Mouse (Mus musculus) embryonic facial prominence, embryonic 15.5 days (tissue): ENCODE results near the gene Glipr1l2. TPM values are rescaled to one million over a fixed set of nuclear protein-coding genes. Genes with fewer than 3 reads are reported as not detected.
"Not testable (repeated sequence)": the region's sequence is repeated elsewhere in the genome, so short reads cannot be mapped to it uniquely, and the experiment has no call there.

Source experiments
- ATAC-seq: fragments of 200-750 bp; cut with Nextera tagmentation; 2 replicates; pipeline ENCODE4 v1.8.0; 2017; ENCODE audit warnings: low read depth, moderate TSS enrichment; ENCODE audit not compliant: insufficient number of reproducible peaks, low FRiP score, low TSS enrichment
- H3K27ac ChIP-seq: fragments of 300-500 bp; sonication (generic); replicated peaks from 2 replicates; pipeline ENCODE4 v1.5.1; 2015; ENCODE audit warnings: mild to moderate bottlenecking, inconsistent platforms
- H3K27me3 ChIP-seq: fragments of 300-500 bp; sonication (generic); 2 replicates; pipeline ENCODE4 v1.6.1; 2015; ENCODE audit warnings: inconsistent platforms
- H3K36me3 ChIP-seq: fragments of 300-500 bp; sonication (generic); 2 replicates; pipeline ENCODE4 v1.6.1; 2015; ENCODE audit warnings: mild to moderate bottlenecking, inconsistent platforms
- H3K4me1 ChIP-seq: fragments of 300-500 bp; sonication (generic); 2 replicates; pipeline ENCODE4 v1.6.1; 2015; ENCODE audit warnings: inconsistent platforms
- H3K4me2 ChIP-seq: fragments of 300-500 bp; sonication (generic); replicated peaks from 2 replicates; pipeline ENCODE4 v1.6.1; 2015; ENCODE audit warnings: mild to moderate bottlenecking, inconsistent platforms
- H3K4me3 ChIP-seq: fragments of 300-500 bp; sonication (generic); replicated peaks from 2 replicates; pipeline ENCODE4 v1.5.1; 2015; ENCODE audit warnings: mild to moderate bottlenecking, inconsistent platforms
- H3K9ac ChIP-seq: fragments of 300-500 bp; sonication (generic); 2 replicates; pipeline ENCODE4 v1.6.1; 2015; ENCODE audit warnings: inconsistent platforms
- H3K9me3 ChIP-seq: fragments of 300-500 bp; sonication (generic); replicated peaks from 2 replicates; pipeline ENCODE4 v1.6.1; 2016; ENCODE audit warnings: inconsistent platforms
- WGBS: fragments of 180-500 bp; shearing (Covaris S2); methylation state at CpG from one replicate; pipeline ENCODE4 v1.1.7; 2015; 5-methylcytosine and 5-hydroxymethylcytosine counted together
- polyA plus RNA-seq: library from polyadenylated mRNA; unstranded; fragments of >200 nt; fragmentation: Nextera tagmentation; extraction: Ambion mirVana; gene quantifications from 2 replicates; pipeline ENCODE4 v1.2.1, GENCODE M21; 2015

The Glipr1l2 gene
- polyA plus RNA-seq: not detected in 2 replicates

DNA sequence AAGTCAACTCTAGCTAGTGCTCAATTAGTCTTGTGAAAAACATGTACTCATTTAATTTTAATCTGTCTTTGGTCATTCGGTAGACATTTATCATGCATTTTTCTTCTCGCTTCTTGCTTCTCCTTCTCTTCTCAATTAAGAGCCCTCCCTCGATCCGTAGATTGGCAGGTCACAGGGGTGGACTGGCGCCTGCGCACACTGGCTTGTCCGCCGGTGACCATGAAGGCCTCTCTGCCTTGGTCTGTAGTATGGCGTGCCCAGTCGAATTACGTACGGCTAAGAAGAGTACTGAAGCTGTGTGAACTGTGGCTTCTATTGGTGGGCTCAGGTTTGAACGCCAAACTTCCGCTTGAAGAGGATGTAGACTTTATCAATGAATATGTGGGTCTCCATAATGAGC is at the start of gene Glipr1l2:
Gene Glipr1l2, plus strand, starts transcription at position 198 of the 400 bp plus-strand sequence.
- 93% methylated on average over 14 of the region's 14 CpGs for WGBS
- H3K27me3 ChIP-seq: no peaks in the 10 kb centered on the region
- H3K9me3 ChIP-seq: no peaks in the 10 kb centered on the region

DNA sequence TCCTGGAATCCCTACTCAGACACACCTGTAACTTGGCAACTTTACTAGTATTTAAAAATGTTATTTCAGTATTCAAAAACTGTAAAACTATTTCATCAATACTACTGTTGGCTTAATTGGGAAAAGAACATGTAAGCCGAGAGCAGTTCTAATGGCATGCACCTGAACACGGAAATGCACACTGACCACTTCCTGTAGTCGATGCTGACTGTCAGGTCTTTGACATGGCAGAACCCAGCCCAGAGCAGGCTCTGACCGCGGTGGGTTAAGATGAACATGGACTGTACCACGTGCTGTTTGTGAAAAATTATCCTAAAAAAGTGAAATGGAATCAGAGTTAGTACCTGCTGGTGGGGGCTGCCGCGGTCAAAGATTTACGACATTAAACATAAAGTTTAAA is 39.6 kb upstream of the Glipr1l2 start:
- H3K27ac ChIP-seq, H3K27me3 ChIP-seq, H3K4me2 ChIP-seq, H3K4me1 ChIP-seq, ATAC-seq, H3K4me3 ChIP-seq, H3K9ac ChIP-seq, H3K9me3 ChIP-seq, H3K36me3 ChIP-seq: not testable (repeated sequence)
- WGBS: 71% methylated on average over 9 of the region's 9 CpGs

More for the DNA sequence above, at the start of gene Glipr1l2:
- no peak within 1 kb of the TSS for H3K4me2 ChIP-seq
- H3K36me3 ChIP-seq: no peaks in the 10 kb centered on the region
- no peaks in the 10 kb centered on the region for H3K4me1 ChIP-seq
- H3K27ac ChIP-seq: no peak within 1 kb of the TSS
- no peak for ATAC-seq
- H3K9ac ChIP-seq: no peak within 1 kb of the TSS
- no peak within 1 kb of the TSS for H3K4me3 ChIP-seq

DNA sequence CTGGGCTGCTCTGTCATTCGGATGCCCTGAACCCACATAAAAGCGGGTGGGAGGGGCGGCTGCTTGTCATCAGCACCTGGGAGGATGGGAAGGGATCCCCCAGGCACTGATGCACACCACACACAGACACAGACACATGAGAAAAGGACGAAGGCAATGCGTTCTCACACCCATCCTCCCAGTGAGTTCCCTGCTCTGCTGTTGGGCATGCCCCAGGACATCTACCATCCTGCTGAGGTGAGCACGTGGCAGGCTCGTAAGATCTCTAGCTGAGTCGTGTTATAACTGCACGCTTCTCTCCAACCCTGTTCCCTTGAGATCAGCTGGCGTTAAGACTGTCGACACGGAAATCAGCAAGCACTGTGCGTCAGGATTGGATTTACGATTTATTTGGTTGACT is 38.9 kb upstream of the Glipr1l2 start:
- not testable (repeated sequence) for H3K27ac ChIP-seq, H3K4me2 ChIP-seq, H3K4me3 ChIP-seq, H3K4me1 ChIP-seq, ATAC-seq, H3K36me3 ChIP-seq, H3K9me3 ChIP-seq, H3K27me3 ChIP-seq, H3K9ac ChIP-seq
- 36% methylated on average over 14 of the region's 14 CpGs for WGBS

DNA sequence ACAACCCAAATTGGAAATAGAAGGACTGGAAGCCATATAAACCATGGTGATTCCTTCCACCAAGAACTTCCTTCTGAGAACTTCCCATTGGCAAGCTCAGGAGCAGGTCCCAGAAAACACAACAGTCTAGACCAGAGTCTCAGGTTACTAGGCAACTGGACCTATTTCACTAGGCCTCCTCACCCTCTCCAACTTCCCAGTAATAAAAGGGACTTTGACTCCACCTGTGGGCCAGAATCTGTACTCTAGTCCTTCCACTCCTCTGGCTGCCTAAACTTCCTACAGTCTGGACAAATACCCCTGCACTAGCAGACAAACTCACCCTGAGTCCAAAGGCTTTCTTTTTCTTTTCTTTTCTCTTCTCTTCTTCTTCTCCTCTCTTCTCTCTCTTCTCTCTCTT is 31.9 kb upstream of the Glipr1l2 start:
- Histone ChIP-seq H3K9ac (no peak overlapping the region), H3K27ac (no peak overlapping the region), H3K4me3 (no peak overlapping the region), H3K27me3 (no peaks in the 10 kb centered on the region), H3K9me3 (no peaks in the 10 kb centered on the region), H3K4me2 (no peak overlapping the region), H3K4me1 (no peaks in the 10 kb centered on the region), H3K36me3 (no peaks in the 10 kb centered on the region)
- ATAC-seq: no peak

DNA sequence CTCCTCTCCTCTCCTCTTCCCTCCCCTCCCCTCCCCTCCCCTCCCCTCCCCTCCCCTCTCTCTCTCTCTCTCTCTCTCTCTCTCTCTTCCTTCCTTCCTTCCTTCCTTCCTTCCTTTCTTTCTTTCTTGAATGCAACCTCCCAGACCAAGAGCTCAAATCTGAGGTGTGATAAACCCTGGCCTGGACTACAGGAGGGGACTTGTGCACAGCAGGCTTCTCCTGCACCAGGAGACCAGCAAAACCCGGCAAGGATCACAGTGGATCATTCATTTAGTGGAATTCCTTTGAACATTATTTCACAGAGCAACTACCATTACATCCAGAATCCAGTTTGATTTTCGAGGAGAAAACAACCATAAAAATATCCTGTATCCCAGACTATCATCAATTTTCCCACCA is 31.2 kb upstream of the Glipr1l2 start:
- H3K4me1 ChIP-seq, H3K9me3 ChIP-seq, ATAC-seq, H3K4me2 ChIP-seq, H3K4me3 ChIP-seq, H3K9ac ChIP-seq, H3K27ac ChIP-seq, H3K36me3 ChIP-seq, H3K27me3 ChIP-seq: not testable (repeated sequence)
- 61% methylated on average over 2 of the region's 2 CpGs for WGBS

DNA sequence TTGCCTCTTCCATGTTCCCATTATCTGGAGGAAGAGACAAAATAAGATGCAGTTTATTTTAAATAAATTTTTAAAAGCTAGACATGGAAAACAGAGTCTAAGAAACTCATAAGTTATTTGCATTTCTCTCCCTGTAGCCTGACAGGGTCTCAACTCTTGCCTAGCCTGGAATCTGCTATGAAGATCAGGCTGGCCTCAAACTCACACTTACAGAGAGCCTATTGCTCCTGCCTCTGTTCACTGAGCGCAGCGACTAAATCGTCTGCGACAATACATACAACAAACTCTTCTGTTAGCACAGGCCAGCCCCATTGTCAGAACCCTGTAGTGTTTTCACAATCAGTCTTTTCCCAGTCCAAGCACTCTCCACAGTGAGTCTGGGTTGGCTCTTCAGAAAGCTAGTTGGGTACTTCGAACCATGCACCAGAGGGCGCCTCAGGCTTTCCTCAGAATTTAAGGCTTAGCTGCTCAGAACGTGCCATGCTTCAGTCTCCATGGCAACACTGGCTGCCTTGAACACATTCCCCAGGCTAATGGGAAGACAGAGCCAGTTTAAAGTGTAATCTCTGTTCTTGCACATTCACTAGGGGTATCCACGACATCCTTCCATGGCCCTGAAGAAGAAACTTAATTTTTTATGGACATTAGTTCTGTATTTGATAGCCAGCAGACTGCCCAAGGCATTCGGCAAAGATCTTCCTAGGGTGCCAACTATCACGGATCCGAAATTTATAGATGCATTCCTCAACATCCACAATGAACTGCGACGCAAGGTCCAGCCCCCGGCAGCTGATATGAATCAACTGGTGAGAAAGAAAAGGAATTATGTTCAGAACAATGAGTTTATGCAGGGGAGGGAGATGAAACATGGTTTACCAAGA is 23.2 kb upstream of the Glipr1l2 start, which contains the start of gene Glipr1l1:
Gene Glipr1l1, plus strand, starts transcription at position 488 of the 881 bp plus-strand sequence.
- Histone ChIP-seq H3K4me1 (no peaks in the 10 kb centered on the region), H3K9me3 (no peaks in the 10 kb centered on the region), H3K4me3 (no peak within 1 kb of the TSS), H3K36me3 (no peaks in the 10 kb centered on the region), H3K9ac (no peak within 1 kb of the TSS), H3K4me2 (no peak within 1 kb of the TSS), H3K27ac (no peak within 1 kb of the TSS), H3K27me3 (no peaks in the 10 kb centered on the region)
- ATAC-seq: no peak
- WGBS: 50% methylated on average over 14 of the region's 14 CpGs

DNA sequence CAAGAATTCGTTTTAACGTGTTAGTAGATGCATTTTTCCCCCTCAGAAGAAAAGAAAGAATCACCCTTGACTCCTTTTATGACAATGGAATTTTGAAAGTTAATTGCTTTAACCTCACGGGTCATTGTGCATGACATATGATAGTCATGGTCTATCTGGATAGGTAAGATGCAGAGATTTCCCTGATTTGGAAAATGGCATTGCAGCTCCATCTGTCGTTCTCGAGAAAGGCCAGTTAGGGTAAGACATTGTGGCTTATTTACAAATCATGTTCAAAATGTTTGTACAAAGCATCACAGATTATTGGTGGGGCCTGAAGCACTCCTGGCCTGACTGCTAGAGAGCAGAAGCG is 22.6 kb upstream of the Glipr1l2 start:
- not testable (repeated sequence) for H3K9me3 ChIP-seq, H3K36me3 ChIP-seq, H3K27ac ChIP-seq, H3K4me1 ChIP-seq, H3K27me3 ChIP-seq, H3K9ac ChIP-seq, H3K4me3 ChIP-seq, ATAC-seq, H3K4me2 ChIP-seq
- 78% methylated on average over 6 of the region's 6 CpGs for WGBS

DNA sequence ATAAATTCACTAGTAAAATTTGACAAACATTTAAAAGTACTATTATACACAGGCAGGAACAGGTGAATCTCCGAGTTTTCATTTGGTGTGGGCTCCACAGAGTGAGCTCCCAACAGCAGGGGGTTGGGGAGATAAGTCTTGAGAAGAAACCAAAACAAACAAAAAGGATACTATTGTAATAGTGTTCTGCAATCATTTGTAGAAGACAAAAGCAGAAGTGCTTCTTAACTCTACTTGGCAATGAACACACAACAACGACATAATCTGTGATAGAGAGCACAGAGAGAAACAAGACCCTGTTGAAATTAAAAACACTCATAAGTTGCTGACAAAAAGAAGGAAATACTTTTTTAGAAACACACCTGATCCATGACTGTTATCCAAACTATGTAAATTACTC is 3.1 kb upstream of the Glipr1l2 start:
- no peaks in the 10 kb centered on the region for H3K36me3 ChIP-seq
- no peaks in the 10 kb centered on the region for H3K27me3 ChIP-seq
- no peak overlapping the region for H3K27ac ChIP-seq
- no peak for ATAC-seq
- no peaks in the 10 kb centered on the region for H3K9me3 ChIP-seq
- H3K4me3 ChIP-seq: no peak overlapping the region
- H3K4me2 ChIP-seq: no peak overlapping the region
- WGBS: 39% methylated on average over 2 of the region's 2 CpGs
- no peak overlapping the region for H3K9ac ChIP-seq
- H3K4me1 ChIP-seq: no peaks in the 10 kb centered on the region

DNA sequence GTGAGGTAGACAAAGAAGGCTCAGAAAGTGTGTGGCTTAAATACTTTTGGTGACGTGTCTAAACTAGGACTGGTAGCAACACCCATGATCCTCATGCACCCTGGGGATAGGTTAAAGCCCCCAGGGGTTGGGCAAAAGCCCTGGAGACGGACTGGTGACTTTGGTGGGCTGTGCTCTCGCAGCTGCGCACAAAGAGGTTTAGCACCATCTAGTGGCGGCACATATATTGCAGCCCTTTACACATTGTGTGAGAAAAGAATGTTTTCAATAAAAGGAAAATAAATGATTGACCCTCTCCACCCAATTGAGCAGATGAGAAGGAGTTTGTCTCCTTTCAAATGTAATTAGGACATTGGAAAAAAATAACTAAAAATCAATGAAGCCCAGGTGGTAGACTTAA is 22.6 kb downstream of the Glipr1l2 start:
- 3% methylated on average over 5 of the region's 5 CpGs for WGBS
- not testable (repeated sequence) for H3K27ac ChIP-seq, H3K4me3 ChIP-seq, H3K9me3 ChIP-seq, H3K4me2 ChIP-seq, H3K4me1 ChIP-seq, ATAC-seq, H3K27me3 ChIP-seq, H3K36me3 ChIP-seq, H3K9ac ChIP-seq

DNA sequence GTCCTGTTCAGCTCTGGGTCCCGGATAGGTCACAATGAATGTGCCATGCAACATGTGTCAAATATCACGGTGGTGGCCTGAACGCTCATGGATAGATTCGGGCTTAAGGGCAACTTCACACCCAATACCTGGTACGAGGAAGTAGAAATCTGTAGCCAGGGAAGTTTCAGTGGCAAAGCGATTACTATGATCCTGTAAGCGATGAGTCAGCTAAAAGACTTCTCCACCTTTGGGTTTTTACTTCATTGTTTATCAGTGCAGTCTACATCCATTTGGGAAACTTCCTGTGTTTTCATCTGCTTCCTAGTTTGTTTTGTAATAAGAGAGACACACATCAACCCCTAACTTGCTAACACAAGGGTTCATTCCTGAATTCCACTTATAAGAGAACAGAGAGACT is 27.2 kb downstream of the Glipr1l2 start:
- H3K36me3 ChIP-seq: no peaks in the 10 kb centered on the region
- H3K9me3 ChIP-seq: no peaks in the 10 kb centered on the region
- H3K27ac ChIP-seq: no peak overlapping the region
- 87% methylated on average over 7 of the region's 7 CpGs for WGBS
- H3K4me2 ChIP-seq: no peak overlapping the region
- no peak overlapping the region for H3K4me3 ChIP-seq
- H3K4me1 ChIP-seq: no peaks in the 10 kb centered on the region
- H3K9ac ChIP-seq: no peak overlapping the region
- ATAC-seq: no peak
- no peaks in the 10 kb centered on the region for H3K27me3 ChIP-seq

DNA sequence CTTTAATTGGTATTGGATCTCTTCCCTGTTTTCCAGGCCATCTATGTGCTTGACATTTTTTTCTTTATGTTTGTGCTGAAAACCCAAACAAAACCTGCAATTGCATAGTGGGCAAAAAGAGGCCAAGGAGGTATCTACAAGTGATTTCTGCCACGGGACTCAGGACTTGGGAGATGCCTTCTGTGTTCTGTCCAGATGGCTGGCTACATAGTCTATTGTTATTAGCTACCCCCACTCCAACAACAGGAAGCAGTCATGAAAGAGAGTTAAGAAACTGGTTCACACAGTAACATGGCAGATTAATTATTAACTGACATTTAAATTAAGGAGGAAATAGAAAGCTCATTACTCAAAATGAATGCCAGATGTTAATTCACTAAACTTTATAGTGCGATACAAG is 41.9 kb downstream of the Glipr1l2 start:
- H3K36me3 ChIP-seq, H3K27ac ChIP-seq, H3K9ac ChIP-seq, H3K4me2 ChIP-seq, H3K9me3 ChIP-seq, ATAC-seq, H3K4me1 ChIP-seq, H3K27me3 ChIP-seq, H3K4me3 ChIP-seq: not testable (repeated sequence)
- 49% methylated on average over 2 of the region's 2 CpGs for WGBS

DNA sequence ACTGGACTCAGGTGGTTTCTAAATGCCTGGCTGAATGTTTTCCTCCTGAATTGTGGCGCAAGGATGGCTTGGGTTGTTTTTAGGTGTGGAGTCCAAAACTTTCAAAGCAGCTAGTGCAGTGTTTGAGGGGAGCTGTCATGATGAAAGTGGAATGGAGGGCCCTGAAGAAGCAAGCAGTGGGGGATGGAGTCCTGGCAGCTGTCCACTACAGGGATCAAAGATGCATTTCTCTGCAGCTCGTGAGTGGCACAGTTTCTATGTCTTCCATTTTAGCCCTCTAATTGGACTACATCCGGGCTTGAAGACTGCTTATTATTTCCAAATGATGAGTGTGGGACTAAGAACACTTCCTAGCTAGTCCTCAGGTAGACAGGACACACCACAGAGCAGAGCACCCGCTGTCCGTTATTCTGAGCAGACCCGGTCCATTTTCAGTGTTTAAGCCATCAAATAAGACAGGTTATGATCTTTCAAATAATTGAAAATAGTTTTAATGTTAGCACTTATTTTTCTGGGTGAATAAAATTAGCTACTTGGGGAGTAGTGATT is 44.6 kb downstream of the Glipr1l2 start:
- not testable (repeated sequence) for H3K4me1 ChIP-seq, H3K36me3 ChIP-seq, H3K4me3 ChIP-seq, H3K27me3 ChIP-seq, H3K4me2 ChIP-seq, H3K9ac ChIP-seq, H3K9me3 ChIP-seq, H3K27ac ChIP-seq, ATAC-seq
- 72% methylated on average over 6 of the region's 6 CpGs for WGBS
